Mouse (Mus musculus): Measurements from ENCODE around the gene Grb2. TPM values are rescaled to one million over a fixed set of nuclear protein-coding genes. Genes with fewer than 3 reads are reported as not detected.

Gene Grb2
- polyA plus RNA-seq, 1 experiment from 2014 or later = 113 TPM

- ATAC-seq (no peak), DNase-seq (ENCODE audit: low spot score) (peak; percentile 59)
- Histone ChIP-seq H3K9ac (ENCODE audit: low read length) (no peak overlapping the region), H3K36me3 (ENCODE audit: control insufficient read depth, insufficient read depth, low read length) (no peaks in the 10 kb centered on the region), H3K4me3 (ENCODE audit: low read depth, low read length) (no peak overlapping the region), H3K9me3 (replicated peaks; ENCODE audit: control insufficient read depth, low read length) (no peaks in the 10 kb centered on the region), H3K27me3 (replicated peaks; ENCODE audit: control insufficient read depth, insufficient read depth, low read length) (no peaks in the 10 kb centered on the region), H3K27ac (ENCODE audit: low read depth, low read length) (0 out of 2 replicates have a peak overlapping the region, but pooled peaks have one; percentile 29), H3K4me1 (ENCODE audit: control insufficient read depth, insufficient read depth, low read length) (peaks cover 14% of the 10 kb centered on the region; the same call in 1 of the 2 replicates), H3K4me2 (ENCODE audit: low read length) (no peak overlapping the region)
- 82% methylated on average over 9 of the region's 9 CpGs for WGBS
These were observed 34.7 kb downstream of the Grb2 start for GRCm38 (mm10) chr11:115673471-115674234.

DNA sequence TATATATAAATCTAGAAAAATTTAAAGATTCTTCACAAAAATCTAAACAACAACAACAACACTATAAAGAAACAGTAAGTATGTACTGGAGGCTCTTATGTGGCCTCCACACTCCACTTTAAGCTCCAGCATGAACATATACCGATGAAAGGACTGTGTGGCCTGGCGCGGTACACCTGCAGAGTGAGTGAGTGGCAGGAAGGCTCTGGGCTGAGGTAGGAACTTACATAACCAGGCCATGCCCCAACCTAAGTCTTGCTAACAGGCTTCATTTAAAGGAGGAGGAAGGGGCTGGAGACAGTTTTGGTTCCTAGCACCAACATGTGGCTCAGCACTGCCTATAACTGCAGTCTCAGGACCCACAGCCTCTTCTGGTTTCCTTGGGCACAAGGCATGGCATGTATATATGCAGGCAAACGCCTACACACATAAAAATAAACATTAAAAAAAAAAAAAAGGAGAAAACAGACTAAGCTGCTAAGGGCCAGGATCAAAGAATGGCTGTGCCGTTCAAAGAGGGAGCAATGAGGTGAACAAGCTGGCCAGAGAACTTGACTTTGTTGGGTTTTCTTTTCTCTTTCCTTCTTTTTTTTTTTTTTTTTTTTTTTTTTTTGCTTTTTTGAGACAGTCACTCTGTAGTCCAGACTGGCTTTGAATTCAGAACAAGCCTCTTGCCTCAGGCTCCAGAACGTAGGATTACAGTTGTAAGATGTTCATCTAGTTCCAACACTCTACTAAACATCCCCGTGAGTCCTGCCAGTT is 36.0 kb downstream of the Grb2 start:
- ATAC-seq (no peak), DNase-seq (ENCODE audit: low spot score) (no peak)
- H3K9ac ChIP-seq (ENCODE audit: low read length) = no peak overlapping the region
- no peak overlapping the region for H3K4me3 ChIP-seq (ENCODE audit: low read depth, low read length)
- no peak overlapping the region for H3K4me2 ChIP-seq (ENCODE audit: low read length)
- H3K36me3 ChIP-seq (ENCODE audit: control insufficient read depth, insufficient read depth, low read length) = no peaks in the 10 kb centered on the region
- WGBS = 85% methylated on average over 7 of the region's 7 CpGs
- H3K27me3 ChIP-seq (replicated peaks; ENCODE audit: control insufficient read depth, insufficient read depth, low read length) = no peaks in the 10 kb centered on the region
- H3K9me3 ChIP-seq (replicated peaks; ENCODE audit: control insufficient read depth, low read length) = no peaks in the 10 kb centered on the region
- H3K4me1 ChIP-seq (ENCODE audit: control insufficient read depth, insufficient read depth, low read length) = peaks cover 14% of the 10 kb centered on the region; the same call in 1 of the 2 replicates
- H3K27ac ChIP-seq (ENCODE audit: low read depth, low read length) = no peak overlapping the region

DNA sequence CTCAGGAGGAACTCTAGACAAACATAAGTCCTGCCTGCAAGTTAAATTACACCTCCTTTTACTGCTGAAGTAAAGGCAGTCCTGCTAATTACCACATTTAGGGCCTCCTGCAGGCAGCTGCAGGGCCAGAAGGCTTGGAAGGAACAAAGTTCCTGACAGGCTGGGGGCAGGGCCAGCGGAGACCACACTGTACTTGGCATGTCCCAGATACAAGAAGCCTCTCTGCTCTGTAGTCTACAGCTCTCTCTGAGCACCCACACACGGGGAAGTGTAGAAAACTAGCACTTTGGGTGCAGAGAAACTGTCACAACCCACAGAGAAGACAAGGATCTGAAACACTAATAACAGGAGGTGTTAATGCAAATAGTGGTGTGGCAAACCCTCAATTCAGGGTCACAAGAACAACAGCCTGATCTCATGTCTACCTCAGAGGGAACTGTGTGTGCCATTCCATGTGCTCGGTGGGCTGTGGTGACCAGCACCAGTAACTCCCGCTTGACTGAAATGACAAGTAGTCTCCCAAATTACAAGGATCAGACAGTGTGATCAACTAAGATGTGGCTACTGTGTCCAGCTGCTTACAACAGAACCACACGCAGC is 37.8 kb downstream of the Grb2 start:
- peak overlapping the region; percentile 0; the same call in 1 of the 2 replicates for H3K27ac ChIP-seq (ENCODE audit: low read depth, low read length)
- no peak overlapping the region for H3K4me2 ChIP-seq (ENCODE audit: low read length)
- H3K9ac ChIP-seq (ENCODE audit: low read length) = 0 out of 2 replicates have a peak overlapping the region, but pooled peaks have one; percentile 3
- DNase-seq (ENCODE audit: low spot score) (peak; percentile 46), ATAC-seq (no peak)
- no peaks in the 10 kb centered on the region for H3K9me3 ChIP-seq (replicated peaks; ENCODE audit: control insufficient read depth, low read length)
- no peak overlapping the region for H3K4me3 ChIP-seq (ENCODE audit: low read depth, low read length)
- WGBS = 18% methylated on average over 5 of the region's 5 CpGs
- H3K27me3 ChIP-seq (replicated peaks; ENCODE audit: control insufficient read depth, insufficient read depth, low read length) = no peaks in the 10 kb centered on the region
- H3K36me3 ChIP-seq (ENCODE audit: control insufficient read depth, insufficient read depth, low read length) = no peaks in the 10 kb centered on the region
- H3K4me1 ChIP-seq (ENCODE audit: control insufficient read depth, insufficient read depth, low read length) = peaks cover 14% of the 10 kb centered on the region; the same call in 1 of the 2 replicates

GRCm38 (mm10) chr11:115663676-115664335 is 44.6 kb downstream of the Grb2 start:
- ATAC-seq (no peak), DNase-seq (ENCODE audit: low spot score) (no peak)
- Histone ChIP-seq H3K4me1 (ENCODE audit: control insufficient read depth, insufficient read depth, low read length) (no peaks in the 10 kb centered on the region), H3K4me2 (ENCODE audit: low read length) (no peak overlapping the region), H3K27me3 (replicated peaks; ENCODE audit: control insufficient read depth, insufficient read depth, low read length) (no peaks in the 10 kb centered on the region), H3K4me3 (ENCODE audit: low read depth, low read length) (no peak overlapping the region), H3K9ac (ENCODE audit: low read length) (no peak overlapping the region), H3K9me3 (replicated peaks; ENCODE audit: control insufficient read depth, low read length) (no peaks in the 10 kb centered on the region), H3K36me3 (ENCODE audit: control insufficient read depth, insufficient read depth, low read length) (no peaks in the 10 kb centered on the region), H3K27ac (ENCODE audit: low read depth, low read length) (no peak overlapping the region)
- 64% methylated on average over 4 of the region's 4 CpGs for WGBS

GRCm38 (mm10) chr11:115660376-115660775 is 48.0 kb downstream of the Grb2 start:
- no peaks in the 10 kb centered on the region for H3K9me3 ChIP-seq (replicated peaks; ENCODE audit: control insufficient read depth, low read length)
- 93% methylated on average over 4 of the region's 4 CpGs for WGBS
- ATAC-seq = no peak
- DNase-seq (ENCODE audit: low spot score) = no peak
- no peak overlapping the region for H3K9ac ChIP-seq (ENCODE audit: low read length)
- no peak overlapping the region for H3K4me2 ChIP-seq (ENCODE audit: low read length)
- H3K36me3 ChIP-seq (ENCODE audit: control insufficient read depth, insufficient read depth, low read length) = no peaks in the 10 kb centered on the region
- no peak overlapping the region for H3K27ac ChIP-seq (ENCODE audit: low read depth, low read length)
- H3K27me3 ChIP-seq (replicated peaks; ENCODE audit: control insufficient read depth, insufficient read depth, low read length) = no peaks in the 10 kb centered on the region
- H3K4me3 ChIP-seq (ENCODE audit: low read depth, low read length) = no peak overlapping the region
- no peaks in the 10 kb centered on the region for H3K4me1 ChIP-seq (ENCODE audit: control insufficient read depth, insufficient read depth, low read length)

DNA sequence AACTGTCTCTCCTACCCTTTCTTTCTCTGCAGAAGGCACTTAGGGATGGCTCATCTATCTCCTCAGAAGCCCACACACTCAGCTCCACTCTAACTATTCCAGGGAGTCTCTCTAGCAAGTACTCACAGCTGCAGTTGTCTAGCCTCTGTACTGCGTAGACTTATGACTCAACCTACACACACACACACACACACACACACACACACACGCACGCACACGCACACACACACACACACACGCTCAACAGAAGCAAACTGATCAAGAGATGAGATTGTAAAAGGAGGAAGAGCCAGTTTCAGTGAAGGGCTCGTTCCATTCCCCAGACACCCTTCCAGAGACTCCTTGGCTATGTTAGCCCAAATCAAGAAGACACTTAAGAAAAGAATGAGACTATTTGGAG is 49.9 kb downstream of the Grb2 start:
- ATAC-seq = no peak
- WGBS = 93% methylated on average over 6 of the region's 6 CpGs
- no peaks in the 10 kb centered on the region for H3K27me3 ChIP-seq (replicated peaks; ENCODE audit: control insufficient read depth, insufficient read depth, low read length)

DNA sequence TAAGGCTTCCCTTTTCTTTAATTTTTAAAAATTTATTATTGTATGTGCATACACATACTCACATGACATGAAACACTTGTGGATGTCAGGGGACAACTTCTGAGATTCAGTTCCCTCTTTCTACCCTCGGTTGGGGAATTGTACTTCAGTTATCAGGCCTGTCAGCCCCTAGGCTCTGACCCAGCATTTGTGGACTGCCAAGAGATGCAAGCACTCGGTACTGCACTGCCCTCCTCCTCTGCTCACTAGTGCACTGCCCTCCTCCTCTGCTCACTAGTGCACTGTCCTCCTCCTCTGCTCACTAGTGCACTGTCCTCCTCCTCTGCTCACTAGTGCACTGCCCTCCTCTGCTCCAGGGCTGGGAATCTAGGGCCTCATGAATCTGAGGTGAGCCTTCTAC is 54.3 kb downstream of the Grb2 start:
- H3K4me3 ChIP-seq (ENCODE audit: low read depth, low read length) = no peak overlapping the region
- H3K4me2 ChIP-seq (ENCODE audit: low read length) = no peak overlapping the region
- no peak for DNase-seq (ENCODE audit: low spot score)
- H3K27me3 ChIP-seq (replicated peaks; ENCODE audit: control insufficient read depth, insufficient read depth, low read length) = no peaks in the 10 kb centered on the region
- H3K27ac ChIP-seq (ENCODE audit: low read depth, low read length) = no peak overlapping the region
- H3K9ac ChIP-seq (ENCODE audit: low read length) = no peak overlapping the region
- ATAC-seq = no peak
- peaks cover 10% of the 10 kb centered on the region; the same call in 1 of the 2 replicates for H3K36me3 ChIP-seq (ENCODE audit: control insufficient read depth, insufficient read depth, low read length)
- H3K4me1 ChIP-seq (ENCODE audit: control insufficient read depth, insufficient read depth, low read length) = peaks cover 3% of the 10 kb centered on the region; the same call in 1 of the 2 replicates
- 78% methylated on average over 2 of the region's 2 CpGs for WGBS
- H3K9me3 ChIP-seq (replicated peaks; ENCODE audit: control insufficient read depth, low read length) = no peaks in the 10 kb centered on the region

More for the DNA sequence above, 49.9 kb downstream of the Grb2 start:
- Histone ChIP-seq H3K4me3 (ENCODE audit: low read depth, low read length) (no peak overlapping the region), H3K9me3 (replicated peaks; ENCODE audit: control insufficient read depth, low read length) (no peaks in the 10 kb centered on the region), H3K9ac (ENCODE audit: low read length) (no peak overlapping the region), H3K4me2 (ENCODE audit: low read length) (no peak overlapping the region), H3K36me3 (ENCODE audit: control insufficient read depth, insufficient read depth, low read length) (peaks cover 7% of the 10 kb centered on the region; the same call in 1 of the 2 replicates), H3K27ac (ENCODE audit: low read depth, low read length) (no peak overlapping the region), H3K4me1 (ENCODE audit: control insufficient read depth, insufficient read depth, low read length) (no peaks in the 10 kb centered on the region)
- no peak for DNase-seq (ENCODE audit: low spot score)

DNA sequence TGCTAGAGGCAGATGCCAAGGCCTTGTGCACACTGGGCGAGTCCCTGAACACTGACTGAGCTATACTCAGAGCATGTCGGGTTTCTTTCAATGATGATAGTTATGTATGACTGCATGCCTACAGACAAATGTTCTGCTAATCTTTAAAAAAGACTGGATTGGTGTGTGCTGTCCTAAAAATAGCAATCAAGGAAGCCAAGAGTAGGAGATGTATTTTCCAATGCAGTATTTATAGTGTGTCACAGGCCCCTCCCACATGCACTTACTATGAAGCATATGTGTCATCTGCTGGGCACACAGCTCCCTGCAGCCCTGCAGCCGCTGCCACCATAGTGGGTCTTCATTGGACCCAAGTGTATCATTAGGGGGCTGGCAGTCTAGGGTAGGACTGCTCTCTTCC is 55.2 kb downstream of the Grb2 start:
- H3K4me3 ChIP-seq (ENCODE audit: low read depth, low read length) = no peak overlapping the region
- H3K9me3 ChIP-seq (replicated peaks; ENCODE audit: control insufficient read depth, low read length) = no peaks in the 10 kb centered on the region
- H3K27ac ChIP-seq (ENCODE audit: low read depth, low read length) = no peak overlapping the region
- no peaks in the 10 kb centered on the region for H3K27me3 ChIP-seq (replicated peaks; ENCODE audit: control insufficient read depth, insufficient read depth, low read length)
- WGBS = 91% methylated on average over 3 of the region's 3 CpGs
- H3K4me1 ChIP-seq (ENCODE audit: control insufficient read depth, insufficient read depth, low read length) = peaks cover 3% of the 10 kb centered on the region; the same call in 1 of the 2 replicates
- no peak overlapping the region for H3K4me2 ChIP-seq (ENCODE audit: low read length)
- DNase-seq (ENCODE audit: low spot score) (no peak), ATAC-seq (no peak)
- no peak overlapping the region for H3K9ac ChIP-seq (ENCODE audit: low read length)
- H3K36me3 ChIP-seq (ENCODE audit: control insufficient read depth, insufficient read depth, low read length) = peaks cover 13% of the 10 kb centered on the region

Measured in forebrain, embryonic 14.5 days (tissue).